20 mouse cellular contexts compared by ENCODE assay signal in the genomic region with DNA sequence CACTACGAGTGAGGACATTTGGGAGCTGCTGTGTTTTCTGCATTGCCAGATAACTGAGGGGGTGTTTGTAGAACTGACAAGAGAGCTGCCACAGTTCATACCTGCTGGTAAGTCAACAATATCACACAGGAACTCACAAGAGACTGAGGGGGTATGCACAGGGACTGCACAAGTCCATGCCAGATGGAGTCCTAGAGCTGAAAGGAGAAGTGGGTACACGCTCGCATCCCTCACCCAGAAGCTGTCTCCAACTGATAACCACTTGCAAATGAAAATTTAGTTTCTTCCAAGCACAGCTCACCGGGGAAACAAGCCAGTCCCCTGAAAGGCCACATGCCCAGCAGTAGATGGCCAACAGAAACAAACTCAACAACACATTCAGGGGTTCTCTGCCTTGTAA.
"Had no signal": no experiment of that assay in that cellular context is flagged by ENCODE, and none has a peak within 500 bp of the region (broad histone marks: within the 10 kb centered on the region; RNA-seq: fewer than 3 reads in every experiment).

No protein-coding gene starts in this region.

- DNase-seq: kidney, adult 2 months; kidney, postnatal 10 days; kidney, postnatal 36 days; layer of hippocampus, postnatal 36 days; lung, embryonic 14.5 days; lung, postnatal 36 days; retina, postnatal 1 day; thymus, adult 2 months; thymus, postnatal 14 days; thymus, postnatal 4 days had no signal

- ATAC-seq: intestine, postnatal 0 days; lung, postnatal 0 days; midbrain, embryonic 15.5 days had no signal

- H3K9ac ChIP-seq: kidney, embryonic 15.5 days; limb, embryonic 13.5 days; lung, embryonic 14.5 days; midbrain, embryonic 12.5 days; midbrain, embryonic 15.5 days; neural tube, embryonic 13.5 days had no signal

- H3K4me1 ChIP-seq: kidney, embryonic 15.5 days; limb, embryonic 10.5 days; limb, embryonic 13.5 days; midbrain, embryonic 12.5 days; midbrain, embryonic 15.5 days; neural tube, embryonic 13.5 days had no signal

- H3K27ac ChIP-seq: kidney, embryonic 15.5 days; limb, embryonic 10.5 days; limb, embryonic 13.5 days; midbrain, embryonic 12.5 days; midbrain, embryonic 15.5 days; neural tube, embryonic 13.5 days; stomach, postnatal 0 days had no signal

- H3K4me2 ChIP-seq: kidney, embryonic 15.5 days; limb, embryonic 13.5 days; lung, embryonic 14.5 days; midbrain, embryonic 12.5 days; midbrain, embryonic 15.5 days; neural tube, embryonic 13.5 days had no signal

- H3K4me3 ChIP-seq: kidney, embryonic 15.5 days; limb, embryonic 10.5 days; limb, embryonic 13.5 days; midbrain, embryonic 12.5 days; midbrain, embryonic 15.5 days; myocyte; neural tube, embryonic 13.5 days had no signal

- H3K27me3 ChIP-seq: kidney, embryonic 15.5 days; limb, embryonic 13.5 days; midbrain, embryonic 12.5 days; midbrain, embryonic 15.5 days; neural tube, embryonic 13.5 days had no signal

- H3K36me3 ChIP-seq: kidney, embryonic 15.5 days; limb, embryonic 13.5 days; midbrain, embryonic 12.5 days; midbrain, embryonic 15.5 days; neural tube, embryonic 13.5 days had no signal
